In the genomic region with DNA sequence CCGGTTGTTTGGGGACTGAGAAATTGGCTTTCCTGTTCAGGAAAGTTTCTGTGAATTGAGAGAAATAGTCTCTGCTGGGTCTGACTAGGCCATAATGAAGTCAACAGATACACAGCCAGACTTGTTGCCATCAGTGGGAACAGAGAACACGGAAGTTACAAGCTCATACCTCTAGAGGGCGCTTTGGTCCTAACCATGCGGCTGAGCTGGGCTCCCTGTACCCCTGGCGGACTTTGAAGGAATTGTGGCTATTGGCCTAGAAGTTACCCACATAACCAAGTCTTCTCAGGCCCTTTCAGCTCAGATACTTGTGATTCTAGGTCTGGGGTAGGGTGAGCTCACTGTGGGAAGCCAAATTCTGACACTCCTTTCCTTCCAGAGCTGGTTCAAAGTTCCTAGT, we compare ENCODE assay signal across 9 mouse cellular contexts. TPM values are rescaled to one million over a fixed set of nuclear protein-coding genes. Genes with fewer than 3 reads are reported as not detected.
DNase-seq lines count a peak whose midpoint lies in the region; ATAC-seq and TF ChIP-seq lines count a peak whose summit lies in the region.
"Had no signal": no experiment of that assay in that cellular context is flagged by ENCODE, and none has a peak within 500 bp of the region (broad histone marks: within the 10 kb centered on the region; RNA-seq: fewer than 3 reads in every experiment).

No protein-coding gene starts in this region.

- no peaks in the 10 kb centered on the region for H3K36me3 ChIP-seq in MEL (ENCODE audit: control insufficient read depth in 1 of 2, insufficient read depth in 2 of 2, low read length in 2 of 2)
- no peaks in the 10 kb centered on the region for H3K36me3 ChIP-seq in liver, embryonic 13.5 days
- H3K36me3 ChIP-seq: liver, embryonic 15.5 days had no signal

- WGBS in liver, embryonic 13.5 days (ENCODE audit: insufficient replicate concordance) = 2% methylated on average over 5 of the region's 5 CpGs

- TF ChIP-seq CTCF in MEL (IDR thresholded peaks at IDR 0.05 in 2 of 3, conservative IDR thresholded peaks at IDR 0.05 in 1 of 3; ENCODE audit: control insufficient read depth in 1 of 3, insufficient read depth in 1 of 3, low read depth in 2 of 3, low read length in 3 of 3, poor library complexity in 1 of 3, severe bottlenecking in 1 of 3) = peak in 2 of 3 experiments; percentile 96 to 97; a peak in 5 of 6 replicates

- no peak for TF ChIP-seq POLR2A in MEL (IDR thresholded peaks at IDR 0.05; ENCODE audit: control insufficient read depth in 1 of 2, insufficient read depth in 1 of 2, low read depth in 1 of 2, low read length in 2 of 2, poor library complexity in 1 of 2)

- no peak for TF ChIP-seq EP300 in MEL (IDR thresholded peaks at IDR 0.05; ENCODE audit: low read depth in 1 of 2, low read length in 2 of 2)

- H3K79me2 ChIP-seq in MEL (ENCODE audit: control insufficient read depth, insufficient read depth, low read length, poor library complexity) = no peaks in the 10 kb centered on the region

- ATAC-seq in liver, embryonic 13.5 days (ENCODE audit: low read depth) = 0 out of 2 replicates have a peak, but pooled peaks have one; percentile 21

- TF ChIP-seq RAD21 in MEL (IDR thresholded peaks at IDR 0.05; ENCODE audit: low read depth, low read length) = peak; percentile 76

- no peaks in the 10 kb centered on the region for H3K9me3 ChIP-seq in MEL (replicated peaks; ENCODE audit: insufficient read depth, low read length)
- no peaks in the 10 kb centered on the region for H3K9me3 ChIP-seq in liver, embryonic 13.5 days (replicated peaks)
- H3K9me3 ChIP-seq: liver, embryonic 15.5 days had no signal

- no peak overlapping the region for H3K9ac ChIP-seq in MEL (ENCODE audit: control insufficient read depth, low read depth, low read length, poor library complexity, severe bottlenecking)
- no peak overlapping the region for H3K9ac ChIP-seq in liver, embryonic 13.5 days
- H3K9ac ChIP-seq: liver, embryonic 15.5 days had no signal

- no peak overlapping the region for H3K4me2 ChIP-seq in liver, embryonic 13.5 days
- H3K4me2 ChIP-seq: liver, embryonic 15.5 days had no signal

- no peak overlapping the region for H3K4me3 ChIP-seq in MEL (ENCODE audit: control insufficient read depth in 1 of 2, insufficient read depth in 1 of 2, low read depth in 2 of 2, low read length in 2 of 2)
- no peak overlapping the region for H3K4me3 ChIP-seq in liver, embryonic 13.5 days (replicated peaks)
- H3K4me3 ChIP-seq: liver, embryonic 15.5 days had no signal

- H3K4me1 ChIP-seq in MEL (ENCODE audit: control insufficient read depth in 1 of 2, insufficient read depth in 2 of 2, low read length in 2 of 2) = no peaks in the 10 kb centered on the region
- peaks cover 22% of the 10 kb centered on the region for H3K4me1 ChIP-seq in liver, embryonic 13.5 days (replicated peaks)

- H3K27me3 ChIP-seq in MEL (ENCODE audit: control insufficient read depth in 1 of 2, insufficient read depth in 2 of 2, low read length in 2 of 2) = no peaks in the 10 kb centered on the region
- no peaks in the 10 kb centered on the region for H3K27me3 ChIP-seq in liver, embryonic 13.5 days
- H3K27me3 ChIP-seq: liver, embryonic 15.5 days had no signal

- H3K27ac ChIP-seq in MEL (ENCODE audit: control insufficient read depth, low read depth, low read length) = no peak overlapping the region
- H3K27ac ChIP-seq in liver, embryonic 13.5 days = no peak overlapping the region
- H3K27ac ChIP-seq: liver, embryonic 15.5 days had no signal

- DNase-seq in B cell, adult 2 months = peak; percentile 81 to 83
- DNase-seq in MEL (ENCODE audit: low read depth, low spot score) = peak; percentile 87
- DNase-seq in cerebellum, adult 11 months = peak; percentile 33
- DNase-seq in gastrocnemius, adult 18-20 months (ENCODE audit: low spot score) = peak; percentile 85
- DNase-seq in kidney, postnatal 14 days = peak; percentile 85
- peak; percentile 62 for DNase-seq in liver, embryonic 13.5 days
- DNase-seq in retina, embryonic 14.5 days (ENCODE audit: low spot score) = peak; percentile 92
- DNase-seq in thymus, postnatal 36 days = peak; percentile 58 to 63

TF ChIP-seq in MEL, 35 proteins besides CTCF, POLR2A, EP300 and RAD21:
- TF ChIP-seq TAL1 (IDR thresholded peaks at IDR 0.05; ENCODE audit: low read length) (no peak), ZMIZ1 (IDR thresholded peaks at IDR 0.05; ENCODE audit: low read depth, low read length) (no peak), MEF2A (IDR thresholded peaks at IDR 0.05; ENCODE audit: extremely low read depth, insufficient replicate concordance, low read depth, low read length, poor library complexity, severe bottlenecking) (no peak), USF2 (IDR thresholded peaks at IDR 0.05; ENCODE audit: borderline replicate concordance in 1 of 2, insufficient read depth in 1 of 2, low read depth in 1 of 2, low read length in 2 of 2) (no peak), USF1 (IDR thresholded peaks at IDR 0.05; ENCODE audit: low read depth, low read length) (no peak), E2F4 (IDR thresholded peaks at IDR 0.05; ENCODE audit: borderline replicate concordance, low read depth, low read length) (no peak), ZNF384 (IDR thresholded peaks at IDR 0.05; ENCODE audit: low read depth, low read length) (no peak), JUND (IDR thresholded peaks at IDR 0.05; ENCODE audit: low read depth, low read length) (no peak), MAX (IDR thresholded peaks at IDR 0.05; ENCODE audit: low read length) (peak; percentile 65), HCFC1 (IDR thresholded peaks at IDR 0.05; ENCODE audit: low read depth, low read length) (0 out of 2 replicates have a peak, but pooled peaks have one; percentile 33), POLR2AphosphoS2 (IDR thresholded peaks at IDR 0.05; ENCODE audit: low read length) (no peak), ETS1 (IDR thresholded peaks at IDR 0.05; ENCODE audit: low read depth, low read length) (no peak), GABPA (IDR thresholded peaks at IDR 0.05; ENCODE audit: low read depth, low read length) (no peak), MXI1 (IDR thresholded peaks at IDR 0.05; ENCODE audit: low read depth, low read length) (no peak), UBTF (IDR thresholded peaks at IDR 0.05; ENCODE audit: borderline replicate concordance, insufficient read depth, low read depth, low read length) (no peak), RCOR1 (IDR thresholded peaks at IDR 0.05; ENCODE audit: low read depth, low read length) (no peak), NRF1 (IDR thresholded peaks at IDR 0.05; ENCODE audit: insufficient read depth, low read depth, low read length, poor library complexity, severe bottlenecking) (no peak), ELF1 (IDR thresholded peaks at IDR 0.05; ENCODE audit: low read depth, low read length) (peak; percentile 89), ZC3H11A (IDR thresholded peaks at IDR 0.05; ENCODE audit: low read depth, low read length) (peak; percentile 28; the same call in 1 of the 2 replicates), SMC3 (IDR thresholded peaks at IDR 0.05; ENCODE audit: low read depth, low read length) (peak; percentile 66), MYC (IDR thresholded peaks at IDR 0.05; ENCODE audit: low read depth, low read length) (peak; percentile 92)

RNA-seq across cellular contexts. Expression of gene Rtp3, which starts 6.9 kb away (rescaled TPM):
- not detected in 2 replicates for total RNA-seq in MEL (2012; rRNA removed)
- not detected for polyA plus RNA-seq in MEL (2012; ENCODE audit: insufficient read depth in 1 of 2, insufficient read length in 2 of 2, low read depth in 1 of 2, low replicate concordance in 2 of 2, missing spikeins in 1 of 2)
- total RNA-seq in gastrocnemius, adult 18-20 months (2021) = 1 to 10 TPM in 1 of 2 experiments, under 1 TPM in 1; 0.94 to 2.4 TPM
- polyA plus RNA-seq in liver, embryonic 13.5 days (2015; fragmentation: Nextera tagmentation; extraction: Ambion mirVana) = 7.1 and 12.1 TPM in 2 replicates

RNA-seq across cellular contexts. Expression of gene Ltf, which starts 21.8 kb away (rescaled TPM):
- not detected in 2 replicates for total RNA-seq in MEL (2012; rRNA removed)
- polyA plus RNA-seq in MEL (2012; ENCODE audit: insufficient read depth in 1 of 2, insufficient read length in 2 of 2, low read depth in 1 of 2, low replicate concordance in 2 of 2, missing spikeins in 1 of 2) = under 1 TPM in 1 of 2 experiments, not detected in 1; 0.11 TPM
- total RNA-seq in gastrocnemius, adult 18-20 months (2021) = under 1 TPM in 1 of 2 experiments, not detected in 1; 0.07 TPM
- polyA plus RNA-seq in liver, embryonic 13.5 days (2015; fragmentation: Nextera tagmentation; extraction: Ambion mirVana) = 17.7 and 18.7 TPM in 2 replicates

RNA-seq across cellular contexts. Expression of gene Lrrc2, which starts 45.9 kb away (rescaled TPM):
- not detected in 2 replicates for total RNA-seq in MEL (2012; rRNA removed)
- under 1 TPM in 1 of 2 experiments, not detected in 1; 0.07 TPM for polyA plus RNA-seq in MEL (2012; ENCODE audit: insufficient read depth in 1 of 2, insufficient read length in 2 of 2, low read depth in 1 of 2, low replicate concordance in 2 of 2, missing spikeins in 1 of 2)
- 100 to 1,000 TPM in 1 of 2 experiments, 10 to 100 TPM in 1; 82.8 to 112 TPM for total RNA-seq in gastrocnemius, adult 18-20 months (2021)
- 0.29 and 0.49 TPM in 2 replicates for polyA plus RNA-seq in liver, embryonic 13.5 days (2015; fragmentation: Nextera tagmentation; extraction: Ambion mirVana)

RNA-seq across cellular contexts. Expression of gene Tdgf1, which starts 51.3 kb away (rescaled TPM):
- not detected in 2 replicates for total RNA-seq in MEL (2012; rRNA removed)
- not detected for polyA plus RNA-seq in MEL (2012; ENCODE audit: insufficient read depth in 1 of 2, insufficient read length in 2 of 2, low read depth in 1 of 2, low replicate concordance in 2 of 2, missing spikeins in 1 of 2)
- not detected for total RNA-seq in gastrocnemius, adult 18-20 months (2021)
- polyA plus RNA-seq in liver, embryonic 13.5 days (2015; fragmentation: Nextera tagmentation; extraction: Ambion mirVana) = not detected in 2 replicates
- polyA plus RNA-seq: liver, embryonic 15.5 days had no signal

Comparison
In these comparisons a context has a peak if more than half of its experiments do, and no peak if none do; other contexts are left out.
1. DNase-seq: peak in every context shown above with its lines; median percentile 92 in retina, embryonic 14.5 days; 87 in MEL; 85 in gastrocnemius, adult 18-20 months; 85 in kidney, postnatal 14 days; 82 in B cell, adult 2 months; 62 in liver, embryonic 13.5 days; 60 in thymus, postnatal 36 days; 33 in cerebellum, adult 11 months.
2. RNA of gene Lrrc2, which starts 45.9 kb away (total RNA-seq): 82.8 to 112 TPM in gastrocnemius, adult 18-20 months; not detected in MEL; every median in the first group is over 10 times any median in the second.